Mouse (Mus musculus) neutrophil, adult 5-6 weeks (primary cell): ENCODE data around the gene Elane. TPM values are rescaled to one million over a fixed set of nuclear protein-coding genes. Genes with fewer than 3 reads are reported as not detected.
"Not testable (repeated sequence)": the region's sequence is repeated elsewhere in the genome, so short reads cannot be mapped to it uniquely, and the experiment has no call there.

Experiments used
- ATAC-seq: fragments of 151-379, 151-347 bp; 2 replicates; pipeline ENCODE4 v1.8.0; 2017; ENCODE audit warnings: mild to moderate bottlenecking, moderate TSS enrichment; ENCODE audit not compliant: insufficient number of reproducible peaks, poor library complexity, low FRiP score, severe bottlenecking; ENCODE audit errors: extremely low read depth
- total RNA-seq: library from RNA; stranded (forward); fragments of 200-1000 nt; gene quantifications from 2 replicates; pipeline ENCODE4 v1.2.3, GENCODE M21; 2017

Elane gene
- total RNA-seq, 1 experiment from 2014 or later, result not detected

GRCm38 (mm10) chr10:79874290-79874862, 11.7 kb upstream of the Elane start, which contains the start of the genes Prtn3 and Plppr3:
Prtn3 (plus strand) TSS chr10:79874476.
Plppr3 (minus strand) TSS chr10:79874634.
- 0 out of 2 replicates have a peak, but pooled peaks have one; percentile 13 for ATAC-seq

GRCm38 (mm10) chr10:79877174-79877573, 8.9 kb upstream of the Elane start:
- ATAC-seq, result no peak; the same call in 1 of the 2 replicates

DNA sequence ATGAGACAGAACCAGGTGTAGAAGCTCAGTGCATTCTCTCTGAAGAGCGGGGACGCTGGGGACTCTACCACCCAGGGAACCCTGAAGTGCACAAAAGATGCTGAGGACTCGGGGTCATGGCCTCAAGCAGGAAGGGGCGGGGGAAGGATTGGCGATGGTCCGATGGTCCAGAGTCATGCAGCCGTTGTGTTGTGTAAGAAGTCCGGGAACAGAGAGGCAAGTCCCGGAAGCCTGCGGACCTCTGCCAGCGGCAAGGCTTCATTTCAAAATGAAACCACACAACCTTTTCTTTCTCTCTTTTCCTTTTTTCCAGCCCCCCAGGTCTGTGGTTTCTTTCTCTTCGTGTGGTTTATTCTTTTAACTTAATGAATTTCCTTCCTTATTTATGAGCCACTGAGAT, 8.3 kb upstream of the Elane start:
- peak; percentile 45; the same call in 1 of the 2 replicates for ATAC-seq

DNA sequence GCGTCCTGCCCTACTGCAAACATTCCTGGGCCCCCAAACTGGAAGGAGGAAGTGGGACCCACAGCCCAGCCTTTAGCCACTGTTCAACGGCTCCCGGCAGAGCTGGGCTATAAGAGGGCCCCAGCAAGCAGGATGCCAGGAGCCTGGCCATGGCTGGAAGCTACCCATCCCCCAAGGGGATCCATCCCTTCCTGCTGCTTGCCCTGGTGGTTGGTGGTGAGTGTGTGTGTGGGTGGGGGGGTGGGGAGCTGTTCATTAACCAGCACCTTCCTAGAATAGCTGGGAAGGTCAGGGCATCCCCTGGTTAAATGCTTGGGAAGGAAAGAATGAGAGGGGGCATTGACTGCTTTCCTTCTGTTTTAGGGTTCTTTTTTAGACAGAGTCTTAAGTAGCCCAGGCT, 6.5 kb upstream of the Elane start:
- ATAC-seq, result no peak

GRCm38 (mm10) chr10:79880721-79881120, 5.3 kb upstream of the Elane start:
- ATAC-seq, result no peak

DNA sequence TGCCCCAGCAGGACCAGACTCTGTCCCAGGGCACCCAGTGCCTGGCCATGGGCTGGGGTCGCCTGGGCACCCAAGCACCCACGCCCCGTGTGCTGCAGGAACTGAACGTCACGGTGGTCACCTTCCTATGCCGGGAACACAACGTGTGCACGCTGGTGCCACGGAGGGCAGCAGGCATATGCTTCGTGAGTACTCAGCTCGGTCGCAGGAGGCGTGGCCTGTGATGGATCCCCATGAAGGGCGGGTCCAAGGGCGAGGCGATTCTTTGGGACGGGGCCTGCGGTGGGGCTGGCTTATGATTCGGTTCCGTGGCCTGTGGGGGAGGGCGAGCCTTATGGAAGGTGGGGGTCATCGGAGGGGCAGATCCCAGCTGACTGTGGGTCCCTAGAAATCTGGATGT, 4.1 kb upstream of the Elane start:
- no peak for ATAC-seq

GRCm38 (mm10) chr10:79883297-79884084, 2.6 kb upstream of the Elane start:
- peak; percentile 63 for ATAC-seq

- ATAC-seq, result no peak
Measured at GRCm38 (mm10) chr10:79884446-79884845, 1.6 kb upstream of the Elane start.

DNA sequence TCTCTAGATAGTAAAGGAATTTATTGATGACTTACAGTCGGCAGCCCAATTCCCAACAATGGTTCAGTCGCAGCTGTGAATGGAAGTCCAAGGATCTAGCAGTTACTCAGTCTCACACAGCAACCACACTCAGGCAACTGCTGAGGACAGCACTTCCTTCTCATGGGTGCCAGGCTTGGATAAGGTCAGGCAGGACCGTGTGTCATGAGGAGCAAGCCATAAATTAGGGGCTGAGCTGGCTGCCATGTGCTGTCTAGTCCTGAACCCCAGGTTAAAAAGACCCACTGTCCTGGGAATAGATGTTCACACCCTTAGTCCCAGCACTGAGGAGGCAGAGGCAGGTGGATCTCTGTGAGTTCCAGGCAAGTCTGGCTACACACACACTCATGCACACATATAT, 1.1 kb upstream of the Elane start:
- not testable (repeated sequence) for ATAC-seq

DNA sequence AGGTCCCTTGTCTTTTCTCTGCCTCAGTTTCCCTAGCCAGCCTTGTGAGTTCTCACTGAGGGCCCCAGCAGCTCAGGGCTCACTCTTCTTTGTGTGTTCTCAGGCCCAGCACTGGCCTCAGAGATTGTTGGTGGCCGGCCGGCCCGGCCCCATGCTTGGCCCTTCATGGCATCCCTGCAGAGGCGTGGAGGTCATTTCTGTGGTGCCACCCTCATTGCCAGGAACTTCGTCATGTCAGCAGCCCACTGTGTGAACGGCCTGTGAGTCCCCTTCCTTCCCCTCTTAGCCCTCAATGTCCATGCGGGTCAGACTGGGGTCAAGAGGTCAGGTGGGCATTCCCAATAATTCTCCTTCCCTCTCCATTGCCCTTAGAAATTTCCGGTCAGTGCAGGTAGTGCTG, 564 bp downstream of the Elane start:
- no peak for ATAC-seq

DNA sequence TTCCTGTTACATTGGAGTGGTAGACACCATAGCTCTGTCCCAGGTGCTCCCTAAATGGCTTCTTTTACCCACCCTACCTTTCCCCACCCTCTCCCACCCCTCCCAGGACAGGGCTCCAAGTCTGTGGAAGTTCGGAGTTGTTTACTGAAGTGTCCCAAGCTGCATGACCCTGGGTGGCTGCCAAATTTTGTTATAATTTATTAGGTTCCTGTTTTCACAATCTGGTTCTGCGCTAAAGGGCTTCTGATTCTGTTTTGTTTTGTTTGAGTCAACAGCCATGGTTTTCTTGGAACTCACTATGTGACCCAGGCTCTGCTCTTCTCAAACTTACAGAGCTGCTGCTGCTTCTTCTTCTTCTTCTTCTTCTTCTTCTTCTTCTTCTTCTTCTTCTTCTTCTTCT, 3.3 kb downstream of the Elane start:
- ATAC-seq, result no peak

DNA sequence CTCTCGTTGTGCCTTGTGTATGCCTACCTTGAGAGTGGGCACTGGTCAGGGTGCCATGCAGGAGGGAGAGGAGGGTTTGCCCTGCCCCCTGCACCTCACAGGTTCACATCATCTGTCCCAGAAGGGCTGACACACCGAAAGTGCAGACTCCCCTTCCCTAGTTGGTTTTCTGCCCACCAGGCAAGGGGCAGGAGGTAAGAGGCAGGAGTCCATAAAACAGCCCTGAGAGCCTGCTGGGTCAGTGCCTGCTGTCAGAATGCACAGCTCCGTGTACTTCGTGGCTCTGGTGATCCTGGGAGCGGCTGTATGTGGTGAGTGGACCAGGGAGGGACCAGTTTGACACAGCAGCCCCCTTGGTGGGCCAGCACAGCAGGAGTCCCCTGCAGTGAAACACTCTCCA, 4.6 kb downstream of the Elane start, which contains the start of gene Cfd:
TSS of gene Cfd (plus strand) at position 184 of the 400 bp plus-strand sequence.
- ATAC-seq, result no peak

- peak; percentile 82 for ATAC-seq
Measured at GRCm38 (mm10) chr10:79892451-79893118, 6.5 kb downstream of the Elane start.

GRCm38 (mm10) chr10:79896306-79896705, 10.3 kb downstream of the Elane start:
- no peak for ATAC-seq

DNA sequence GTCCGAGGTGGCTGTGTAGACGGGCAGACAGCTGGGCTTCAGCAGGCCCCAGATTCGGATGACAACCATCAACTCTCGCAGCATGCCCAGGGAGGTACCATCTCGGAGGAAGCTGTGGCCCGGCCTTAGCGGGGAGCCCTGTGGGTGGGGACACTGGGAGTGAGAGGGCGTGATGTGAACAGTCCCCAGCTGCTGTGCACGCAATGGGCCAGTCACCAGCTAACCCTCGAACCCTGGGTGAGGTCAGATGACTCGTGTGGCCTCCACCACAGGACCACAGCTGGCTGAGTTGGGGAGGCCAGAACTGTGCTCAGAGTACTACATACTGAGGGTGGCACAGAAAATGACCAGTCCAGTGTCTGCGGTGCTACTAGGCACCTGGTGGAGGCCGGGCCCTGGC, 10.8 kb downstream of the Elane start:
- no peak for ATAC-seq

DNA sequence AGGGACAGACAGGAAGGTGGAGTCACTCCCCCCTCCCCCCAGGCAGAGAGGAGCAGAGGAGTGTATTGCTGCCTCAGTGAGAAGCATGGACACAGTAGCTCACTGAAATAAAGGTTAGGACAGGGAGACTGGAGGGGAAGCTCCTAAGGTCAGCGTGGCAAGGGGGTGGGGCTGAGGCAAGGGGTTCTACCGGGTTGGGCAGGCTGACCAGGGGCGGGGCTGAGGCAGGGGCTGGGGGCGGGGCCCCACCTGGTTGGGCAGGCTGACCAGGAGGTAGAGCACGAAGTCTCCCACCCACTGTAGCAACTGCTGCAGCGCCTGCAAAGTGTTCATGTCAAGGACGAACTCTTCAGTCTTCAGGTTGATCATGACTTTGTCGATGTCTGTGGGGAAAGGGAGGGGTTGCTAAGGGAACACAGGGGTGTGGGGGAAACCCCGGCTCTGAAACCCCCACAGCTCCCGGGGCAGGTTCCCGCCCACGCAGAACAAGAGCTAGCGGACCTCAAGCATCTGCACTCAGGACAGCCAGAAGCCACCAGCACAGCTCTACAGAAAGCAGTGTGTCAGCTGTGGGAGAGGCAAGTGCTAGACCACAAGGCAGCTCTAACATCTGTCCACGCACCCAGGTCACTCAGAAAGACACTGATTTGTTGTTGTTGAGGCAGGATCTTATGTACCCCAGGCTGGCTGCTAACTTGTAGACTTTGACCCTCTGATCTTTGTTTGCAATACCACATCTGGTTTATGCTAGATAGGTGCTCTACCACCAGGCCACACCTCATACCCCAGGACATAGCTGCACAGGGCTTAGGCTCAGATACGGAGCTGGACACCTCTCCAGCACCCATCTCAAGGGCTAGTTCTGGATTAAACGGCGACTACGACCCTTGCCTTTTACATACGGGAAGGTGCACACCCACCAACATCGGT, 11.5 kb downstream of the Elane start:
- ATAC-seq, result no peak

GRCm38 (mm10) chr10:79900951-79901410, 14.9 kb downstream of the Elane start:
- no peak for ATAC-seq

DNA sequence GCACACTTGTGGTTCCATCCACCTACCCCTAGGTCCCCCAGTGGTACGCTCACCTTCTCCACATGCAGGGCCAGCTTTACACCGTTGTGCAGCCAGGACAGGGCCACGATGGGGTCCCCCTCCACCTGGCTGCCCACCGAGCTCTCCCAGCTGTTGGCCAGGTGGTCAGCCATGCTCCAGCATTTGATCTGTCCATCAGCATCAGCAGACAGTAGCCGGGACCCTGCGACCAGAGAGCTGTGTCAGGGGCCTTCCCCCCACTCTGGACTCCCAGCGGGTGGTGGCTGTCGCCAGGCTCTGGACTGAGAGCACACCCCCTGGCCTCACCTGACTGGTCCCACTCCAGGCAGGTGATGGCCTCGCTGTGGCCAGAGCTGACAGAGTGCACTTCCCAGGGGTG, 20.7 kb downstream of the Elane start:
- no peak for ATAC-seq

DNA sequence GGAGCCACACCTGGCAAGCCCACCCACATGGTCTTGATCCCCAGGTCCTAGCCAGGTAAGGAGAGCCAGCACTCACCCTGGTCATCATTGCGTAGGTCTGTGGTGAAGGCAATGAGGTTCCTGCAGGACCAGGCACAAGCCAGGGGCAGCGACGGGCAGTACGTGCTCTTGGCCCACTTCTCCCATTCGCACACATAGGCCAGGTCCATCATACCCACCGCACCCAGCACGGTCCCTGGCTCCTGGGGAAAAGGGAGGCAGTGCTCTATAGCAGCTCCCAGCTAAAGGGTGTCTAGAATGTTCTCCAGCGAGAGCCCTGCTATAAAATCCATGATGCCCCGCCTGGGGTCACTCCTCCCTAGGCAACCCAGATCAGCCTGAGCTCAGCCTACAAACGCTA, 21.4 kb downstream of the Elane start:
- ATAC-seq, result no peak
